Mouse (Mus musculus): ENCODE measurements around the gene Sptlc2. TPM values are rescaled to one million over a fixed set of nuclear protein-coding genes. Genes with fewer than 3 reads are reported as not detected.

Sptlc2 gene
- polyA plus RNA-seq, 1 experiment from 2014 or later, result 73.6 TPM

DNA sequence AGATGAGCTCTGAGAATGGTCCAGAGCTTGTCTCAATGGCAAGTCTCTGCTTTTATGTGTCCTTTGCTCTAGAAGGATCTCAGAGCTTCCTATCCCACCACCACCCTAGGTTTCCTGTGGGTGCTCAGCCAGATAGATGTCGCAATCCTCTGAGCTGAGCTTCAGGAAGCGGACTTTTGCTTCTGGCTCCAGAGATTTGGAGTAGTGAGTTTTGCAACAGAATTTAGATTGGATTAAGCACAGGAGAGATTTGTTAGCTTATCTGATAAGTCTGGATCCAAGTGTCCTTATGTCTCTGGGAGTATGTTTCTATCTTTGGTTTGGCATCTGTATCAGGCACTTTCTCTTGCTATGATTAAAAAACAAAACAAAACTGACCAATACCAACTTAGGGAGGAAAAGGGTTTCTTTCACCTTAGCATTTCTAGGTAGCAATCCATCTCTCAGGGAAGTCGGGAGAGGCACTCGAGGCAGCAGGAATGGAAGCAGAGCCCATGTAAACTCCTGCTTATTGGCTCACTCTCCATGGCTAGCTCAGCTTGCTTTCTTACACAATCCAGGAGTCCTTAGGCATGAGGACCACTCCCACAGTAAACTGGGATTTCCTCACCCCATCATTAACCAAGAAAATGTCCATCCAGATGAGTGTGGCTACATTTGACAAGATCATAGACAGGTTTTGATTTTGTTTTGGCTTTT, 5.4 kb upstream of the Sptlc2 start:
- Histone ChIP-seq H3K9ac (no peak overlapping the region), H3K4me1 (no peaks in the 10 kb centered on the region), H3K36me3 (no peaks in the 10 kb centered on the region), H3K27ac (replicated peaks) (no peak overlapping the region), H3K4me2 (replicated peaks) (no peak overlapping the region), H3K4me3 (replicated peaks) (no peak overlapping the region), H3K27me3 (no peaks in the 10 kb centered on the region), H3K9me3 (replicated peaks) (no peaks in the 10 kb centered on the region)
- ATAC-seq (ENCODE audit: insufficient number of reproducible peaks, low FRiP score, low TSS enrichment, low read depth), result no peak
- WGBS, result 73% methylated on average over 4 of the region's 4 CpGs

DNA sequence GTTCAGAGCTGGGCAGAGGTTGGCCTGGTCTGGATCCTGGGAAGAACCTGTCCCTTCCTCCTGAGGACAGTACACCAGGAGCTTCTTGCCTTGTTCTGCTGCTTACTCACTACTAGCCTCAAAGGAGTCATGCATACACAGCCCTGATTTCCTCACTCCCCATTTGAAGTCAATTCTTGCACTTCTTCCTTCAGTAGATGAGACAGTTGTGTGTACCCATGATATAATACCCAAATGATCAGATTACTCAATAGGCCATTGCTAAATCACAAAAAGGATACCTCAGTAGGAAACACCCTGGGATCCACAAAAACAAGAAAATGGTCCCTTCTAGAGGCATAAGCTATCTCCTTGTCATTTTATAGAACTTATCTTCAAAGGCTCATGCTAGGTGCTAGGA, 3.2 kb upstream of the Sptlc2 start:
- H3K4me3 ChIP-seq (replicated peaks), result no peak overlapping the region

DNA sequence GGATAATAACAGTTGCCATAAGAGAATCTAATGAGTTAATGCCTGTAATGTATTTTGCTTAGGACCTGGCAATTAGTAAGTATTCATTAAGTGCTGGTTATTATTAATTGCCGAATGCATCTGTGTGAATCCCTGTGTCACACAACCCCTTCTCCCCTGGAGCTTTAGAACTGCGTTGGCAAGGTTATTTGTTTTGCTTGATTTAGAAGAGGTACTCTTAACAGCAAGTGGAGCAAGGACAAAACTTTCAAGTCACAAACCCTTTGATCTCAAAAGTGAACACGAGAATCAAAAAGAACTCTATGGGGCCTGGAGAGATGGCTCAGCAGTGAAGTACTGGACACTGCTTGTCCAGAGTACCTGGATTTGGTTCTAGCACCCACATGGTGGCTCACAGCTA, 1.1 kb upstream of the Sptlc2 start:
- Histone ChIP-seq H3K27me3 (no peaks in the 10 kb centered on the region), H3K36me3 (no peaks in the 10 kb centered on the region), H3K9me3 (replicated peaks) (no peaks in the 10 kb centered on the region), H3K4me3 (replicated peaks) (no peak overlapping the region), H3K9ac (no peak overlapping the region), H3K4me2 (replicated peaks) (peak overlapping the region; percentile 96; the same call in 1 of the 2 replicates), H3K27ac (replicated peaks) (no peak overlapping the region), H3K4me1 (0 out of 2 replicates have a peak, but pooled peaks cover 16% of the 10 kb centered on the region)
- 63% methylated on average over 3 of the region's 3 CpGs for WGBS
- ATAC-seq (ENCODE audit: insufficient number of reproducible peaks, low FRiP score, low TSS enrichment, low read depth), result no peak

More for the DNA sequence above, 3.2 kb upstream of the Sptlc2 start:
- Histone ChIP-seq H3K36me3 (no peaks in the 10 kb centered on the region), H3K27ac (replicated peaks) (no peak overlapping the region), H3K27me3 (no peaks in the 10 kb centered on the region), H3K4me1 (0 out of 2 replicates have a peak, but pooled peaks cover 10% of the 10 kb centered on the region), H3K4me2 (replicated peaks) (no peak overlapping the region), H3K9ac (no peak overlapping the region), H3K9me3 (replicated peaks) (no peaks in the 10 kb centered on the region)
- ATAC-seq (ENCODE audit: insufficient number of reproducible peaks, low FRiP score, low TSS enrichment, low read depth), result no peak

DNA sequence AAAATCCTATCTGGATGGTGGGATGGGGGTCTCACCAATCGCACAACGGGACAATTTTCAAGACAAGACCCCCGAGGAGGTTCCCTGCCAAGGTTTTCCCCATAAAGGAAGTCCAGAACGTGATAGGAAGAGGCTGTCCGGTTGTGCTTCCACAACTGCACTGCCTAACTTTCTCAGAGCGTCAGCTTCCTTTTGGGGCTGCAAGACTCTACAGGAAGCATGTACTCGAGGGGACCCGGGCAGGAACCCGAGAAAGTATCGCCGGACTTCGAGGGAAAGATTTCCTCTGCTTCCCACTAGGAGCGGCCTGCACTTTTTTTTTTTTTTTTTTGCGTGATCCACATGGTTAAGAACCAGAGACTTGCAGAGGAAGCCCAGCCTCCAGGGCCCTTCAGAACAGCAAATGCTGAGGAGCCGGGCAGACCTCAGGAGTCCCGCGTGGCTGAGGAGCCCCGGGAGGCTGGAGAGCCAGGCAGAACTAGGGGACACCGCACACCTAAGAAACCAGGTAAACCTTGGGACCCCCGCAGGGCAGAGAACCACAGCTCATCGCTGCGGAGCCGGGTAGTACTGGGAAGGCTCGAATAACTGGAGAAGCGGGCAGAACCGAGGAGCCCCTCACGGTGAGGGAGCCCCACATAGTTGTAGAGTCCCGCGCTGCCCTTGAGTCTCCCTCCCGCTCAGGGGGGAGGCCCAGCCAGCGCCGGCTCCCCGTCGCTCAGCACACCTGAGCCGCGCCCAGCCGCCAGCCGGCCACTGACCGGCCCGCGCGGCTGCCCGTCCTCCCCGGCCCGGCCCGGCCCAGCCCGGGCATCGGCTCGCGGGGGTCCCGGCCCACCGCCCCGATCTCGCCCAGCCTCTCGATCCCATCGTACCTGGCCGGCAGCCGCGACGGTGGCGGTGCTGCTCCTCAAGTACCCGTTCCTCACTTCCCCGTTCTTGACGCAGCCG, 709 bp downstream of the Sptlc2 start:
- H3K4me1 ChIP-seq, result 0 out of 2 replicates have a peak, but pooled peaks cover 16% of the 10 kb centered on the region

DNA sequence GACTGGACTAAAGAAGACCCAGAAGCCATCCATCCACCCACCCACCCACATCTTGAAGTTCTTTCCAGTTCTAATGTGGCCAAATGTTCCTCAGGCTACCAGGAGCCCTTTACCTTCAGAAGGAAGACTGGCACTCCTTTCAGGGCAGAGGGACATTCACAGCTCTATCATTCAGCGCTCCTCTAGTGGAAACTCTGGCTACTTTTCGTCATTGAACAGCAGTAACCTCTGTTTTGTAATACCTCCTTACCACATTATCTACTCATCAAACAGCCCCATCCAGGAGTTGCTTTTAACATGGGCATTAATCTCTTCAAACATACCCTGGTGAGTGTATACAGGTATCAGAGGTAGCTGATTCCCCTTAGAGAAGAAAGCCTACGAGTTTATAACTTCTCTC, 3.1 kb downstream of the Sptlc2 start:
- no peaks in the 10 kb centered on the region for H3K36me3 ChIP-seq
- 0 out of 2 replicates have a peak, but pooled peaks cover 16% of the 10 kb centered on the region for H3K4me1 ChIP-seq
- no peak overlapping the region for H3K4me2 ChIP-seq (replicated peaks)
- H3K4me3 ChIP-seq (replicated peaks), result no peak overlapping the region
- no peaks in the 10 kb centered on the region for H3K27me3 ChIP-seq
- no peak overlapping the region for H3K9ac ChIP-seq
- ATAC-seq (ENCODE audit: insufficient number of reproducible peaks, low FRiP score, low TSS enrichment, low read depth), result no peak
- H3K9me3 ChIP-seq (replicated peaks), result no peaks in the 10 kb centered on the region
- 86% methylated on average over 3 of the region's 3 CpGs for WGBS
- no peak overlapping the region for H3K27ac ChIP-seq (replicated peaks)

More for the DNA sequence above, 709 bp downstream of the Sptlc2 start:
- Histone ChIP-seq H3K36me3 (no peaks in the 10 kb centered on the region), H3K9ac (peak overlapping the region; percentile 93), H3K4me3 (replicated peaks) (peak overlapping the region; percentile 98), H3K4me2 (replicated peaks) (peak overlapping the region; percentile 96), H3K27ac (replicated peaks) (peak overlapping the region; percentile 80), H3K9me3 (replicated peaks) (no peaks in the 10 kb centered on the region), H3K27me3 (no peaks in the 10 kb centered on the region)
- 0 out of 2 replicates have a peak, but pooled peaks have one; percentile 8 for ATAC-seq (ENCODE audit: insufficient number of reproducible peaks, low FRiP score, low TSS enrichment, low read depth)
- WGBS, result under 1% methylated on average over 65 of the region's 65 CpGs

DNA sequence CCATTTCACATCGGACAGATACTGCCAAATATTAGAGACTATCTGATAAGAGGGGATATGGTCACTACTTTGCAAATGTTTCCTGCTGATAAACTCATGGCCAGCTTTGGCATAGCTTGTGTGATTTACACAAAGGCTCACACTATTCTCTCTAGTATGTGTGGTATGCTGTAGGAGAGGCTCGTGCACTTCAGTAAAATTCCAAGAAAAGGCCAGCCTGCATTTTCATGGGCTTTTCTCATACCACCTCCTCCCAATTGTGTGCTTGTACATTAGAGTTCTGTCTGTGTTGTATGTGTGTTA, 6.8 kb downstream of the Sptlc2 start:
- Histone ChIP-seq H3K4me3 (replicated peaks) (no peak overlapping the region), H3K4me1 (0 out of 2 replicates have a peak, but pooled peaks cover 6% of the 10 kb centered on the region), H3K27me3 (no peaks in the 10 kb centered on the region), H3K9me3 (replicated peaks) (no peaks in the 10 kb centered on the region), H3K27ac (replicated peaks) (no peak overlapping the region), H3K4me2 (replicated peaks) (no peak overlapping the region), H3K9ac (no peak overlapping the region), H3K36me3 (no peaks in the 10 kb centered on the region)
- no peak for ATAC-seq (ENCODE audit: insufficient number of reproducible peaks, low FRiP score, low TSS enrichment, low read depth)
- 58% methylated on average over 2 of the region's 2 CpGs for WGBS

DNA sequence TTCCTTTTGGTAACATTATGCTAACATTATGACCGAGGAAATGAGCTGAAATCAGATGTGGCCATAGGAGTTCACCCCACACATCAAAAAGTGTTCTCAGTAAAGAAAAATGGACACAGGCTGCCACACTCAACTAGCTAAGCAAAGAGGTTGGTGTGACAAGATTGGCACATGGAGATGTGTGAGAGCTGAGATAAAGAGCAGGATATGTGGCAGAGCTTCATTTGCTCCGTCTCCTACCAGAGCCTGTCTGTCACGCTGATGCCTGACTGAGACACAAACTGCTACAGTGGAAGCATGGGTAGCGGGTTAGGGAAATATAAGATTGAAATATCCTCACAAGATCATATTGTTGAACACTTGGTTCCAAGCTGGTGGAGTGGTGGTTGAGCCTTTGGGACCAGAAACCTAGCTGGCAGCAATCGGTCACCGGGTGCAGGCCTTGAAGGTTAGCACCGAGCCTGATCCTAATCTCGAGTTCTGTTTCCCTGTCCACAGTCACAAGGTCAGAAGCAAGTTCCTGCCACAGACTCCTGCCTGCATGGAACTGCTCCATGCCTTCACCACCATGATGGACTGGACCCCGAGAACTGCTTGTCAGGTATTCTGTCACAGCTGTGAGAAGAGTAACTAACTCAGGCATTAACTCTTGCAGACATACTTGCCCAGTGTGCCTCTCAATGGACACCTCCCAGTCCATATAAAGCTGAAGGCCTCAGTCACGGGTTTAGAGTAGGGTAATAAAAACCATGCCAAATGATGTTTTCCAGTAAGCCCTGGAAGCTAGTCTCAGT, 7.4 kb downstream of the Sptlc2 start:
- no peak for ATAC-seq (ENCODE audit: insufficient number of reproducible peaks, low FRiP score, low TSS enrichment, low read depth)
- Histone ChIP-seq H3K27ac (replicated peaks) (no peak overlapping the region), H3K36me3 (no peaks in the 10 kb centered on the region), H3K9me3 (replicated peaks) (no peaks in the 10 kb centered on the region), H3K27me3 (no peaks in the 10 kb centered on the region), H3K4me2 (replicated peaks) (no peak overlapping the region), H3K4me3 (replicated peaks) (no peak overlapping the region), H3K9ac (no peak overlapping the region), H3K4me1 (0 out of 2 replicates have a peak, but pooled peaks cover under 1% of the 10 kb centered on the region)
- WGBS, result 87% methylated on average over 10 of the region's 10 CpGs

DNA sequence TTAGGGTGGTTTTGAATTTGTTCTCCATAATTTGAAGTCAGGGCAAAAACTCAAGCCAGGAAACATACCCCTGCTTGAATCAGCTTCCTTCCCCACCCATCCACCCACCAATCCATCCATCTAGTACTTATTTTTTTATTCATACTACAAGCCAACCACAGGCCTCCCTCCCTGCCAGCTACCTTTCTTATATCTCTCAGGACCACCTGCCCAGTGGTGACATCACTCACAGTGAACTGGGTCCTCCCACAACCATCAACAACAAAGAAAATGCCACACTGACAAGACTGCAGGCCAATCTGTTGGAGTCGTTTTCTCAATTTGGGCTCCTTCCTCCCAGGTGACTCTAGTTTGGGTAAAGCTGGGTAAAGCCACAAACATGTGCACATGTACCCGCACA, 8.7 kb downstream of the Sptlc2 start:
- H3K27me3 ChIP-seq, result no peaks in the 10 kb centered on the region
- 73% methylated on average over 2 of the region's 2 CpGs for WGBS
- H3K4me1 ChIP-seq, result no peaks in the 10 kb centered on the region
- no peak overlapping the region for H3K9ac ChIP-seq
- H3K4me3 ChIP-seq (replicated peaks), result no peak overlapping the region
- H3K36me3 ChIP-seq, result no peaks in the 10 kb centered on the region
- ATAC-seq (ENCODE audit: insufficient number of reproducible peaks, low FRiP score, low TSS enrichment, low read depth), result no peak
- H3K9me3 ChIP-seq (replicated peaks), result no peaks in the 10 kb centered on the region
- H3K27ac ChIP-seq (replicated peaks), result no peak overlapping the region
- H3K4me2 ChIP-seq (replicated peaks), result no peak overlapping the region

DNA sequence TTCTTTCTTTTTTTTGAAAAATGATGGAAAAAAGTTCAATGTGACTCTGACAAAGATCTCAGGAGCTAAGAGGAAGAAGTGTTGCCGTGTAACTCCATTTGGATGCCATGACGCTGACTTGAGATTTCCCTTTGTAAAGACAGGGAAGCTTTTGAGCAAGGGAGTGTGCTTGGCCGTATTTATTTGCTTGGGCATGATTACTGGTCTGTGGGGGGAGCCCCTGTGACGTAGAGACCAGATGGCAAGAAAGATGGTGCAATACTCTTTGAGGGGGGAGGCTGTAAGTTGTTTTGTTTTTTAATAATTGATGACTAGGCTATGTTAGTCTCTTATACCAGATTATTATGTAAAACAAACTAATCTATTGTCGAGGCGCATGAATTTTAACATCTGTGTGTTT, 14.0 kb downstream of the Sptlc2 start:
- no peaks in the 10 kb centered on the region for H3K27me3 ChIP-seq
- ATAC-seq (ENCODE audit: insufficient number of reproducible peaks, low FRiP score, low TSS enrichment, low read depth), result no peak
- H3K9me3 ChIP-seq (replicated peaks), result no peaks in the 10 kb centered on the region
- H3K9ac ChIP-seq, result no peak overlapping the region
- no peak overlapping the region for H3K27ac ChIP-seq (replicated peaks)
- H3K4me3 ChIP-seq (replicated peaks), result no peak overlapping the region
- H3K4me1 ChIP-seq, result no peaks in the 10 kb centered on the region
- 87% methylated on average over 6 of the region's 6 CpGs for WGBS
- H3K36me3 ChIP-seq, result no peaks in the 10 kb centered on the region
- H3K4me2 ChIP-seq (replicated peaks), result no peak overlapping the region

DNA sequence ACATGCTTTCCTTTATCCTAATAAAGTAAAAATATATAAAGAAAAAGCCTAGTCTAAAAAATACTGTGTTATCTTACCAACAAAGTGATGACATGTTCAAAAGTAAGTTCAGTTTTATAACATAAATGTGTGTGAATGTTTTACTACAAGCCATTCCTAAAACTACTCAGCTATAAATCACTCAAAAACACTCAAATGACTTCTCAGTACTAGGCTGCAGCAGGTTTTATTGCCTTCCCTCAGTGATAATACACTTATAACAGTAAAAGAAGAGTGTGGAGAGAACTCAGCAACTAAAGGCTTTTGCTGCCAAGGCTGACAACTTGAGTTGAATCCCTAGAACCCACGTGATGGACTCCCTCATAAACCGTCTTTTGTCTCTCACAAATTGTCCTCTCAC, 18.8 kb downstream of the Sptlc2 start:
- H3K36me3 ChIP-seq, result peaks cover 17% of the 10 kb centered on the region
- H3K4me1 ChIP-seq, result no peaks in the 10 kb centered on the region
- no peak for ATAC-seq (ENCODE audit: insufficient number of reproducible peaks, low FRiP score, low TSS enrichment, low read depth)
- no peak overlapping the region for H3K4me2 ChIP-seq (replicated peaks)
- no peak overlapping the region for H3K9ac ChIP-seq
- 71% methylated on average over 2 of the region's 2 CpGs for WGBS
- H3K27me3 ChIP-seq, result no peaks in the 10 kb centered on the region
- H3K27ac ChIP-seq (replicated peaks), result no peak overlapping the region
- no peak overlapping the region for H3K4me3 ChIP-seq (replicated peaks)
- H3K9me3 ChIP-seq (replicated peaks), result no peaks in the 10 kb centered on the region

DNA sequence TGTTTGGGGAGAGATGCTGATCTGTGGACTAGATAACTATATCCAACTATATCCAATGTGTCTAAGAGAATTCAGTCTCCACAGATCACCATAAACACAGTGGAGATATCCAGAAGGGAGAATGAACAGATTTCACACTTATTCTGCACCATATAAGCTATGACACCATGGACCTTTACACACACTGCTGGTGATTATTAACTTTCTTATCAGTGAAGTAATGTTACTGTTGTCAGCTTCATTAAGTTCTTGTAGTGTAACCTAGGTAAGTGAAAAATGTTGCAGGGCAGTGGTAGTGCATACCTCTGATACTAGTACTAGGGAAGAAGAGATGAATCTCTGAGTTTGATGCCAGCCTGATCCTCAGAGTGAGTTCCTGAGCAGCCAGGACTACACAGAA, 20.1 kb downstream of the Sptlc2 start:
- no peaks in the 10 kb centered on the region for H3K9me3 ChIP-seq (replicated peaks)
- H3K27ac ChIP-seq (replicated peaks), result no peak overlapping the region
- no peak overlapping the region for H3K4me2 ChIP-seq (replicated peaks)
- H3K4me1 ChIP-seq, result no peaks in the 10 kb centered on the region
- peaks cover 17% of the 10 kb centered on the region for H3K36me3 ChIP-seq
- H3K9ac ChIP-seq, result no peak overlapping the region
- no peak for ATAC-seq (ENCODE audit: insufficient number of reproducible peaks, low FRiP score, low TSS enrichment, low read depth)
- no peak overlapping the region for H3K4me3 ChIP-seq (replicated peaks)
- no peaks in the 10 kb centered on the region for H3K27me3 ChIP-seq
